Mouse (Mus musculus): Measurements from ENCODE around the gene Ramp2. TPM values are rescaled to one million over a fixed set of nuclear protein-coding genes. Genes with fewer than 3 reads are reported as not detected.

Gene Ramp2
- polyA plus RNA-seq, 1 experiment from 2014 or later = 100 TPM

DNA sequence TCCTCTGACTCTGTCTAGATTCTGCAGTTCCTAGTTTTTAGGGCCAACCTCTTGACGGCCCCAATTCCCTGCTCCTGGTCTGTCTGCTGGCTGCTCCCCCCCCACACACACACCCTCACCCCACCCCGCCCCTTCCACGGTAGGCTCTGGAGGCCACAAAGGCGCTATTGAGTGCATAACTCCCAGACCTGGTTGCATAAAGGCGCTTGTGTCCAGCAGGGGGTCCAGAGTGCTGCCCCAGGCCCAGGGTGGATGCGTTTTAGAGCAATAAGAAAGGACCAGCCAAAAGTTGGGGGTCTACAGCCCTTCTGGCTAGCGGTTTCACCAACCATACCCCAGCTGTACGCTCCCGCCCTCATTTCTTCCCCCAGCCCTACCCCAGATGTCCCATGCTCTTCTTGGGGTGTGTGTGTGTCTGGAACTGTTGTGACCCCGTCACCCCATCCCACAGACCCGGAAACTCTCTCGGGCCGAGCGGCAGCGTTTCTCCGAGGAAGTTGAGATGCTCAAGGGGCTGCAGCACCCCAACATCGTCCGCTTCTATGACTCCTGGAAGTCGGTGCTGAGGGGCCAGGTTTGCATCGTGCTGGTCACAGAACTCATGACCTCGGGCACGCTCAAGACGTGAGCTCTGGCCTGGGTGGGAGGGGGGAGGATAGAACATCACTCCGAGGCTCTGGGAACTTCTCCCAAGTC lies 16.6 kb downstream of the Ramp2 start:
- Histone ChIP-seq H3K27ac (ENCODE audit: low read depth, low read length) (no peak overlapping the region), H3K9me3 (ENCODE audit: control insufficient read depth, low read length) (no peaks in the 10 kb centered on the region), H3K4me1 (ENCODE audit: control insufficient read depth, insufficient read depth, low read depth, low read length) (peaks cover 30% of the 10 kb centered on the region), H3K9ac (ENCODE audit: low read depth, low read length) (no peak overlapping the region), H3K4me3 (ENCODE audit: low read length) (no peak overlapping the region), H3K4me2 (ENCODE audit: low read length) (peak overlapping the region; percentile 20), H3K27me3 (replicated peaks; ENCODE audit: control insufficient read depth, insufficient read depth, low read length) (peaks cover 40% of the 10 kb centered on the region), H3K36me3 (ENCODE audit: control insufficient read depth, insufficient read depth, low read length) (peaks cover 4% of the 10 kb centered on the region; the same call in 1 of the 2 replicates)
- ATAC-seq = no peak
- WGBS = 3% methylated on average over 24 of the region's 24 CpGs

DNA sequence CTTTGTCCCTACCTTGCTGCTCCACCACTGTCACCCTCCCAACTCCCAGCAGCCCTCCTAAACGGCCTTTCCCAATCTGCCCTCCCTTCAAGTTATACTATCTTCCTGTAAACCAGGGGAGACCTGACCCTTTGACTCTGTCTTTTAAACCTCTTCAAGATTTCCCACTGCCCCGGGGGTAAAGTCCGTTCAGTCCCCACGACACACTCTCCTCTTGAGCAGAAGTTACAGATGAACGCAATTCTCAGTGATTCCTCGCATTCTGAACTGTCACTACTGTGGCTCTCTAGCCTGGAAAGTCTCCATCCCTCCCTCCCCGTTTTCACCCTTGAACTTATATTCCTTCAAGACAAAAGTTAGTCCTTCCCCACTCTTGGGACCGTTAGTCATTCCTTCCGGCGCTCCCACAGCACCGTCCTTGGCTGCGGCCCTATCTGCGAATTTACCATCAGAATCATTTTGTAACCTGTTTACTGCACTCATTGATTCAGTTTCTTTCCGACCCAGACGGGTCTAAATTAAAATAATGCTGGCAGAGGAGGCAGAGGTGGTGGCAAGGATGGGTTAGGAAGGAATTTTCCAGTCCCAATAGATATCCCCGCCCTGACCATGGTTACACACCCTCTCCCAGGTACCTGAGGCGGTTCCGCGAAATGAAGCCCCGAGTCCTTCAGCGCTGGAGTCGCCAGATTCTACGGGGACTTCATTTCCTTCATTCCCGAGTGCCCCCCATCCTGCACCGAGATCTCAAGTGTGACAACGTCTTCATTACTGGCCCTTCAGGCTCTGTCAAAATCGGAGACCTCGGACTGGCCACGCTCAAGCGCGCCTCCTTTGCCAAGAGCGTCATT lies 17.5 kb downstream of the Ramp2 start:
- Histone ChIP-seq H3K4me1 (ENCODE audit: control insufficient read depth, insufficient read depth, low read depth, low read length) (peaks cover 30% of the 10 kb centered on the region), H3K27ac (ENCODE audit: low read depth, low read length) (no peak overlapping the region), H3K9ac (ENCODE audit: low read depth, low read length) (no peak overlapping the region), H3K4me2 (ENCODE audit: low read length) (no peak overlapping the region), H3K27me3 (replicated peaks; ENCODE audit: control insufficient read depth, insufficient read depth, low read length) (peaks cover 40% of the 10 kb centered on the region), H3K36me3 (ENCODE audit: control insufficient read depth, insufficient read depth, low read length) (peaks cover 4% of the 10 kb centered on the region; the same call in 1 of the 2 replicates), H3K4me3 (ENCODE audit: low read length) (no peak overlapping the region), H3K9me3 (ENCODE audit: control insufficient read depth, low read length) (no peaks in the 10 kb centered on the region)
- WGBS = 4% methylated on average over 32 of the region's 32 CpGs
- ATAC-seq = no peak

GRCm38 (mm10) chr11:101263989-101264280 lies 18.1 kb downstream of the Ramp2 start:
- no peaks in the 10 kb centered on the region for H3K9me3 ChIP-seq (ENCODE audit: control insufficient read depth, low read length)
- H3K27me3 ChIP-seq (replicated peaks; ENCODE audit: control insufficient read depth, insufficient read depth, low read length) = peaks cover 40% of the 10 kb centered on the region
- peaks cover 3% of the 10 kb centered on the region; the same call in 1 of the 2 replicates for H3K36me3 ChIP-seq (ENCODE audit: control insufficient read depth, insufficient read depth, low read length)
- no peak overlapping the region for H3K27ac ChIP-seq (ENCODE audit: low read depth, low read length)
- 11% methylated on average over 3 of the region's 3 CpGs for WGBS
- peaks cover 30% of the 10 kb centered on the region for H3K4me1 ChIP-seq (ENCODE audit: control insufficient read depth, insufficient read depth, low read depth, low read length)
- H3K4me3 ChIP-seq (ENCODE audit: low read length) = no peak overlapping the region
- H3K9ac ChIP-seq (ENCODE audit: low read depth, low read length) = no peak overlapping the region
- H3K4me2 ChIP-seq (ENCODE audit: low read length) = no peak overlapping the region
- no peak for ATAC-seq

DNA sequence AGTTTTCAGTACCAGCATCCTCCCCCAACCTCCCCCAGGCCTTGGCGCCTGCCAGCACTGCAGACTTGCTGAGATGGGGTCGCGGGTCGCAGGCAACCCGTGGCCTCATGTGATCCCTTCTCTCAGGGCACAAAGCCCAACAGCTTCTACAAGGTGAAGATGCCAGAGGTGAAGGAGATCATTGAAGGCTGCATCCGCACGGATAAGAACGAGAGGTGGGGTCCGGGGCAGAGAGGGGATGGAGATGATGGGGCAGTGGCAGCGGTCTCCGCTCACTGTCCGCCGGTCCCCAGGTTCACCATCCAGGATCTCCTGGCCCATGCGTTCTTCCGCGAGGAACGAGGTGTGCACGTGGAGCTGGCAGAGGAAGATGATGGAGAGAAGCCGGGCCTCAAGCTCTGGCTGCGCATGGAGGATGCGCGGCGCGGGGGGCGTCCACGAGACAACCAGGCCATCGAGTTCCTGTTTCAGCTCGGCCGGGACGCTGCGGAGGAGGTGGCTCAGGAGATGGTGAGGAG lies 19.2 kb downstream of the Ramp2 start:
- Histone ChIP-seq H3K9ac (ENCODE audit: low read depth, low read length) (peak overlapping the region; percentile 54), H3K9me3 (ENCODE audit: control insufficient read depth, low read length) (no peaks in the 10 kb centered on the region), H3K4me1 (ENCODE audit: control insufficient read depth, insufficient read depth, low read depth, low read length) (peaks cover 22% of the 10 kb centered on the region), H3K4me2 (ENCODE audit: low read length) (peak overlapping the region; percentile 70), H3K36me3 (ENCODE audit: control insufficient read depth, insufficient read depth, low read length) (no peaks in the 10 kb centered on the region), H3K27ac (ENCODE audit: low read depth, low read length) (no peak overlapping the region), H3K27me3 (replicated peaks; ENCODE audit: control insufficient read depth, insufficient read depth, low read length) (peaks cover 34% of the 10 kb centered on the region), H3K4me3 (ENCODE audit: low read length) (peak overlapping the region; percentile 40)
- no peak for ATAC-seq
- 2% methylated on average over 31 of the region's 31 CpGs for WGBS

GRCm38 (mm10) chr11:101265906-101266305 lies 20.1 kb downstream of the Ramp2 start:
- H3K4me2 ChIP-seq (ENCODE audit: low read length) = peak overlapping the region; percentile 70
- no peaks in the 10 kb centered on the region for H3K36me3 ChIP-seq (ENCODE audit: control insufficient read depth, insufficient read depth, low read length)
- no peak overlapping the region for H3K4me3 ChIP-seq (ENCODE audit: low read length)
- 20% methylated on average over 6 of the region's 6 CpGs for WGBS
- no peak for ATAC-seq
- H3K27me3 ChIP-seq (replicated peaks; ENCODE audit: control insufficient read depth, insufficient read depth, low read length) = peaks cover 34% of the 10 kb centered on the region
- no peak overlapping the region for H3K9ac ChIP-seq (ENCODE audit: low read depth, low read length)
- H3K27ac ChIP-seq (ENCODE audit: low read depth, low read length) = no peak overlapping the region
- no peaks in the 10 kb centered on the region for H3K9me3 ChIP-seq (ENCODE audit: control insufficient read depth, low read length)
- peaks cover 13% of the 10 kb centered on the region for H3K4me1 ChIP-seq (ENCODE audit: control insufficient read depth, insufficient read depth, low read depth, low read length)

GRCm38 (mm10) chr11:101269577-101270116 lies 23.8 kb downstream of the Ramp2 start:
- H3K9me3 ChIP-seq (ENCODE audit: control insufficient read depth, low read length) = no peaks in the 10 kb centered on the region
- no peak for ATAC-seq
- WGBS = 37% methylated on average over 10 of the region's 10 CpGs
- H3K4me1 ChIP-seq (ENCODE audit: control insufficient read depth, insufficient read depth, low read depth, low read length) = peaks cover 8% of the 10 kb centered on the region; the same call in 1 of the 2 replicates
- H3K36me3 ChIP-seq (ENCODE audit: control insufficient read depth, insufficient read depth, low read length) = no peaks in the 10 kb centered on the region
- H3K27me3 ChIP-seq (replicated peaks; ENCODE audit: control insufficient read depth, insufficient read depth, low read length) = peaks cover 14% of the 10 kb centered on the region
- no peak overlapping the region for H3K4me2 ChIP-seq (ENCODE audit: low read length)
- H3K27ac ChIP-seq (ENCODE audit: low read depth, low read length) = no peak overlapping the region
- H3K4me3 ChIP-seq (ENCODE audit: low read length) = no peak overlapping the region
- H3K9ac ChIP-seq (ENCODE audit: low read depth, low read length) = no peak overlapping the region

- H3K9me3 ChIP-seq (ENCODE audit: control insufficient read depth, low read length) = no peaks in the 10 kb centered on the region
- 78% methylated on average over 3 of the region's 3 CpGs for WGBS
- H3K4me1 ChIP-seq (ENCODE audit: control insufficient read depth, insufficient read depth, low read depth, low read length) = peaks cover 11% of the 10 kb centered on the region
- no peaks in the 10 kb centered on the region for H3K36me3 ChIP-seq (ENCODE audit: control insufficient read depth, insufficient read depth, low read length)
- no peak overlapping the region for H3K27ac ChIP-seq (ENCODE audit: low read depth, low read length)
- no peaks in the 10 kb centered on the region; the same call in 1 of the 2 replicates for H3K27me3 ChIP-seq (replicated peaks; ENCODE audit: control insufficient read depth, insufficient read depth, low read length)
- ATAC-seq = no peak
- H3K4me3 ChIP-seq (ENCODE audit: low read length) = no peak overlapping the region
- H3K9ac ChIP-seq (ENCODE audit: low read depth, low read length) = no peak overlapping the region
- no peak overlapping the region for H3K4me2 ChIP-seq (ENCODE audit: low read length)
Measured at GRCm38 (mm10) chr11:101272446-101272845, 26.6 kb downstream of the Ramp2 start.

GRCm38 (mm10) chr11:101275309-101275708 lies 29.5 kb downstream of the Ramp2 start:
- Histone ChIP-seq H3K4me1 (ENCODE audit: control insufficient read depth, insufficient read depth, low read depth, low read length) (peaks cover 24% of the 10 kb centered on the region), H3K27me3 (replicated peaks; ENCODE audit: control insufficient read depth, insufficient read depth, low read length) (no peaks in the 10 kb centered on the region), H3K4me2 (ENCODE audit: low read length) (no peak overlapping the region), H3K27ac (ENCODE audit: low read depth, low read length) (no peak overlapping the region), H3K36me3 (ENCODE audit: control insufficient read depth, insufficient read depth, low read length) (no peaks in the 10 kb centered on the region), H3K9ac (ENCODE audit: low read depth, low read length) (no peak overlapping the region), H3K4me3 (ENCODE audit: low read length) (no peak overlapping the region), H3K9me3 (ENCODE audit: control insufficient read depth, low read length) (no peaks in the 10 kb centered on the region)
- no peak for ATAC-seq
- 78% methylated on average over 4 of the region's 4 CpGs for WGBS

Measured in hindbrain, embryonic 16.5 days (tissue).